Mouse (Mus musculus): Measurements from ENCODE around the gene Cox7a2.

Cox7a2 gene

DNA sequence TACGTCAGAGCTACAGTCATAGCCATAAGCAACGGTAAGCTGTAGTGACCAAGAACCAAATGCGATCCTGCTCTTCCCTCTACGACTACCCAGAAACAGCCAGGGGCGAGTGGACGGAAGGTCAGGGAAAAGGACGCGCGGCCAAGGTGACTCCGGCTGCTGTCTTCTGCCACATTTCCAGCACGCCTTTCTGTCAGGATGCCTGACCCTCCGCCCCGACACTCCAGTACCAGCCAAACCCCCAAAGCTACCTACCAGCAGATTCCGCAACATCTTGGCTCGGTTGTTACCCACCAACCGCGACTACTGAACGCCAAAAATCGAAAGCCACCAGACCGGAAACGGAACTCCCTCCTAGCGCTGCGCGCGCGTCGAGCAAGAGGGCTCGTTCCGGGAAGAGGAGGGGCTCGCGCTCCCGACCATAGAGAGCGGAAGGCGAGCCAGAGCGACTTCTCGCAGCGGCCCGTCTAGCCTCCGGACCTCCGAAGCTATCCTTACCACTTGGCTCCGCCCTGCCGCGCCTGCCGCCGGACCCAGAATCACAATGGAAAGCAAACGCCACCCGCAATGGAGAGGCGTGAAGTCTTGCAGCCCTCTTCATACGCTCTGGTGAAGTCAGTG, at the start of gene Cox7a2:
Cox7a2 (minus strand) TSS at position 494 of the 621 bp plus-strand sequence.
- peak; percentile 81 to 96 for DNase-seq (ENCODE audit: low spot score in 2 of 2)

DNA sequence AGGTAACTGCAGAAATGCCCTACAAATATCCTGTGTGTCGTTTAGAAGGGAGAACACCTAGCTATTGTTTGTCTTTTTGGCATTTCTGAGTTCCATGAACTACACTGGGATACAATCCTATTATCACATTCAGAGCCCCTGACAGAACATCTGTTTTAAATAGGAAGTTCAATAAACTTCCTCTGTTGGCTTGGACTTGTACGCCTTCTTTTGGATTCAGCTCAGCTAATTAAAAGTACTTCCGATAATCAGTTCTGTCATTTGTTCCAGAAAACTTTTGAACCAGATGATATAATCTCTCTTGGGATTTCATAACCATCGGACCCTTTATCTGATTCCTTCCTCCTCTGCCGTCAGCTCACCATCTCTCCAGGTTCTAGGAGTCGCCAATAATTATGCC, 49.7 kb upstream of the Cox7a2 start:
- no peak for DNase-seq (ENCODE audit: low spot score in 2 of 2)

DNA sequence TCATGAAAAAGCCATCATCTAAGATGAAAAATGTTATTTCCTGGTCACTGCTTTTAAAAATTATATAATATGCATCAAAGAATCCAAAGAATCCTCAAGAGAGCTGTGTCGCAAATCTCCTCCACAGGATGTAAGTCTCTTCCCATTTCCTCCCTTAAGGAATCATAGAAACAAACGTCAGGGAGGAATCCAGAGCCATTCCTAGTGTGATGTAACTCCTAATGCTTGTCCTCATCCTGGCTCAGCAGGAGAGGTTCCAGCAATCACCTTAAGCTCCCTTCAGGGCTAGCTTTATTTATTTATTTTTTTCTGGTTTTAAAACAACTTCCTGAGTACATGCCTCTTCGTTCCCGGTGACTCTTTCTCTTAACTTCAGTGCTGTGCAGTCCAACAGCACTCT, 47.5 kb upstream of the Cox7a2 start:
- no peak for DNase-seq (ENCODE audit: low spot score in 2 of 2)

DNA sequence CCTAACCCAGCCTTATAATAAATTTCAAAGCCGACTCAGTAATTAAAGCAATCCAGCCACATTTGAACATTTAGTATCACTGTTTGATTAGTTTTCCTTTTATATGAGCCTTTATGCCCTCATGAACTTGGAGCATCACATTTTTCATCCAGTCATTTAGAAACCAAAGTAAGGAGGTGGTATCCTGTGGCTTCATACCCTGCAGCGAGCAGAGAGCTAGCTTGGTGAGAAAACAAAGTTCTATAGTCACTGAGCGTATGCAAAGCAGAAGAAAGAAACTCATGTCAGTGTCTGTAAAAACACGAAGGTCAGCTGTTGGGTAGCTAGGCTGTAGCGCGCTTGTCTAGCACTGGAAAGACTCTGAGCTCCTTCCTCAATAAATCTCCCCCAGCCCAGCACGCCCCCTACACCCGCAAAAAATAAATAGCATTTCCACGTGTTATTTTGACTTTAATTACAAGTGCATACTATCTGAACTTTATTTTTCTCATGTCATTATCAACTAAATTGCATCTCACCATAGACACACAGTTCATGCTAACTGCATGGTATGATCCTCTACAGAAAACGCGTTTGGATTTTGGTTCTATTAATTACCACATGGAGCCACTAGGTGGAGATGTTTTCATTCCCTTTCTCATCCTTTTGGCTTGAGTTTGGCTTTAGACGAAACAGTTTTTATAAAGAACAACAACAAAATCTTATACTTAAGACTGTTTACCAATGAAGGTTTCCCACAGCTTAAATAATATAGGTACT, 46.8 kb upstream of the Cox7a2 start:
- DNase-seq (ENCODE audit: low spot score in 2 of 2): no peak

DNA sequence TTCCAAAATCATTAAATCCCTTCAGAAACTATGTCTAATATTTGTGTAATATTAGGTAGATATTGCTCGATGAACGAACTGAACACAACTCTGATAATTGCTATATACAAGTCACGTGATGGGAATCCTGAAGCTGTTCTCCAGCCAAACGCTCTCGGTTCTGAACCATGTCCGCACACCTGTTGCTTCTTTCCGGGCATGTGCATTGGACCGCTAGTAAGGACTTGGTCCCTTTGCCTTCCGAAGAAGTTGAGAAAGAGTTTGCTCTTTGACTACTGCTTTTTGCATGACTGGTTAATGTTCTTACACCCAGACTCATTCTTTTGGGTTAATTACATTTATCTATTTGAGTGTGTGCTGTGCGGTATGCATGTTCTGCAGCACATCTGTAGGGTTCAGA, 45.7 kb upstream of the Cox7a2 start:
- no peak for DNase-seq (ENCODE audit: low spot score in 2 of 2)

DNA sequence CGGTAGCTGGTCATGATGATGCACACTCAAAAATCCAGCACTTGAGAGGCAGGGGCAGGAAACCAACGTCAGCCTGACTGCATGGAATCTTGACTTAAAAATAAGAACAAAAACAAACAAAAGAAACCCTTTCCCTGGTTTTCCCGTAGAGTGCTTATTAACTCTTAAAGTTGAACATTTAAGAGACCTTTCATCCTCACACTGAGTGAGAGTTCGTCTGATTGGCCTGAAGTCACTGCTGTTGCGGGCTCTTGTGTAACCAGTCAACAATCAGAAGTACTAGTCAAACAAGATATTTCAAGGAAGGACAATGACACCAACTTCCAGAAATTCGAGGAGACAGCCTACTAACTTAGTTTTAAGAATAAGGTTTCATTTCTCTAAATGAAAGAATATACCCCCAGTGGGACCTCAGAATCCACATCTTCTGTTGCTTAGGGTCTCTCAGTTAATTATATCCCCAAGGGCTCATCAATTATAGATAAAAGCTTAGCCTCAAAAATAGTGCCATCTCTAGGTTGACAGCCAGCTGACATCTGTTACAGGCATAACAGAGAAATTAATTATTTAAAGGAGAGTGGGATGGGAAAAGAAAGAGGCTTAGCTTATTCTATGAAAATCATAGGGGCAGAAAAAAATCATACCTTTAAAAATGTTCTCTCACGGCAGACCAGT, 36.9 kb upstream of the Cox7a2 start:
- no peak for DNase-seq (ENCODE audit: low spot score in 2 of 2)

DNA sequence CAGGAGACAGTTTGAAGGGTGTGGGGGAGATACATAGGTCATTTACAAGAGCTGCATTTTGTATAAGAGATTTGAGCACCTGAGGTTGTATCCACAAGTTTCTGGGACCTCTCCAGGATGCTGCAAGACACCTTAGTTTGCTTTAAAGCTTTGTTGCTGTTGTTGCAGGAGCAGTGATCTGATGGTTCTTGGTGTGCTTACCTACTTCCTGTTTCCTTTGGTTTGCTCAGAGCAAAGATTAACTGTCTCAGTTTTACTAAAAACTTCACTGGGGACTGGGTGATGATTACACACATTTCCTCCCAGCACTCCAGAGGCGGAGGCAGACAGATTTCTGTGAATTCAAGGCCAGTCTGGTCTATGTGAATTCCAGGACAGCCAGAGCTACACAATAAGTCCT, 35.4 kb upstream of the Cox7a2 start:
- no peak for DNase-seq (ENCODE audit: low spot score in 2 of 2)

DNA sequence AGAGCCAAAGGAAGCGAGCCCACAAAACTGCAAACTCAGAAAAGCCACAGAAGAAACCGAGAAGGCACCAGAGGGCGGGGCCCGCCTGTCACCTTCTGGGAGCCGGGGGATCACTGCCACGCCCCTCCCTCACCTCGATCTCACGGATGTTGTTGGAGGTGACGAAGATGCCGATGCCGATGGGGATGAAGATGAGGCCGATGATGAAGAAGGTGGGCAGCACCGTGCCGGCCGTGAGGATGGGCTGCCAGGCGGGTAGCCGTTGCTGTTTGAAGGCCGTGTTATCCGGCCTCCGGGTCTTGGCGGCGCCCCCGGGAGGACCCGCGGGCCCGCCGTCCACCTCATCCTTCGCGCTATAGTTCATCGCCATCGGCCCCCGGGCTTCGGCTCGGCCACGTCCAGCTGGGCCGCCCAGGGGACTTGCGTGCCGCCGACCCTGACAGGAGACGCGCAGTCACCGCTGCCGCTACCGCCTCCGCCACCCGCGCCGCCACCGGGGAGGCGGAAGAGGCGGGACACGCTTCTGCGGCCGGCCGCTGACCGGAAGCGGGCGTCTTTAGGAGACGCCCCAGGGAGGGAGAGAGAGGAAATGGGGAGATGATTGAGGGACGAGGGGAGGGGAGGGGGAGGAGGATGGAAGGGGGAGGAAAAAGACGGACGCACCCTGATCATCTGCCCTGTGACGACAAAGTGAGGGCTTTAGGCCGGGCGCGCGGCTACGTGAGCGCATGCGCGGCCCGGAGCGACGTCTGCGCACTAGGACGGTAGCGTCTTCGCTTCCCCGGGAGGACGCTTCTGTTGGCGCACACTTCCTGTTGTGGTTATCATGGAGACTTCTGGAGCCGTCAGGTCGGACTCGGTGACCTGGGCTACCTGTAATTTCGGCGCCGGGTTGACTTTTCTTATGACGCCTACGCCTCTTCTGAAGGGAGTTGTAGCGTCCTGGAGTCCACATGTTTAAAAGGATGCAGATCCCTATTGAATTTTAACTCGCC, 33.5 kb upstream of the Cox7a2 start, which contains the start of gene Tmem30a:
Tmem30a (minus strand) TSS at position 667 of the 995 bp plus-strand sequence.
- peak; percentile 81 to 91 for DNase-seq (ENCODE audit: low spot score in 2 of 2)

DNA sequence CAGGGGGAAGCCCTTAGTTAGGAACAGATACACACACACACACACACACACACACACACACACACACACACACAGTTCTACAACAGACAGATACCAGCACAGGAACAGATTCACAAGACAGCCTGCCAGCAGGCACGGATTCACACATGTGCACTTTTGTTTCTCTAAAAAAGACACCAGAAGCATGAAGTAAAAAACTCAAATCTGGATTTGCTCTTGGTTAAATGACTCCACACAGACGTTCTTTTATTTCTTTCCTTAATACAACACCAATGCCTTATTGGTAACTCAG, 26.1 kb upstream of the Cox7a2 start:
- DNase-seq (ENCODE audit: low spot score in 2 of 2): no peak

DNA sequence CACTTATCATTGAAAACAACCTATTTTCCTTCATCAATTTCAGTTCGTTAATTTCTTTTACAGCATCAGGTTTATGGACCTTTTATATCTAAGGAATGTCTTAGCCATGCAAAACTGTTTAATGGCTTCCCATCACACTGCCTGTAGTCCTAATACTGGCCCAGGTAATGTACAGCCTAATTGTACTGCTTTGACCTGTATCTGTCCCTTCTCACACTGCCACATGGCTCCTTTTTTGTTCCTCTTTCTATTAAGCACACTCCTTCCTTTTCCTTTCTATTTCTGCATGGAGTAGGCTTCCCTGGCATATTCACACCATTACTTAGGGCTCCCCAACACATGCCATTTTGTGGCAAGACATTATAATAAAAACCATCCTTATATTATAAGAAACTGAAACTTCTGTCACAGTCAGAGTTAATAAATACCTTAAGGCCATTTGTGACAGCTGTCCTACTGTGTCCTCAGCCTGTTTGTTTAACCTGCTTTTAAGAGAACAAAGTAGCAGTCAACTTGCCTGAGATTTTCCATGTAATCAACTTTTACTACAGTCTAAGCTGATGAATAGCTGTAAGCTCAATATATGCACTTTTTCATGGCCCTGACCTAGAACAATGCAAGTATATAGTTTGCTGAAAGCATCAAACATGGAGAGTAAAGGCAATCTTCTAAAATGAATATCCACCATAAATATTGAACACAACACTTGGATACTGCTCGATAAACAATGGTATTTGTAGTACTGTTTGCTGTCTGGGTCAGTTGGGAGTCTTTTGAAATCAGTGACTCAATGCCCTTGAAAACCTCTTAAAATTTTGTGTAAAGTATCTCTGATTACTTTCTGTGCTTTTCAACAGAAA, 25.5 kb upstream of the Cox7a2 start:
- DNase-seq (ENCODE audit: low spot score in 2 of 2): no peak

DNA sequence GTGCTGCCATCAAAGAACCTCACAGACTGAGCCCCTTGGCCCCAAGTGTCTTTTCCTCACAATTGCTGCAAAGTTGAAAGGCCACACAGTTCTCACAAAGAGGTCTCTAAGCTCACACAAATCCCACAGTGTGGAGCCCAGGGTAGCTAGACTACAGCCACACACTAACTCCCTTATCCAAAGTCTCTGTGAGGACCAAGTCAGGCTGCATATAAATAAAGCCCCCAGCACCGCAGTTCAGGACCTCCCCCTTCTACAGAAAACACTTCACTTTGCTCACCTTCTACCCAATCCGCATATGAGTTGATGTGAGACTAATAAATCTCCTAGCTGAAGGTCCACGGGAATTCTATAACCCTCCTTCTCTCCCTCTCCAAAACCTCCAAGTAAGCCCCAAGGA, 24.8 kb upstream of the Cox7a2 start:
- no peak for DNase-seq (ENCODE audit: low spot score in 2 of 2)

DNA sequence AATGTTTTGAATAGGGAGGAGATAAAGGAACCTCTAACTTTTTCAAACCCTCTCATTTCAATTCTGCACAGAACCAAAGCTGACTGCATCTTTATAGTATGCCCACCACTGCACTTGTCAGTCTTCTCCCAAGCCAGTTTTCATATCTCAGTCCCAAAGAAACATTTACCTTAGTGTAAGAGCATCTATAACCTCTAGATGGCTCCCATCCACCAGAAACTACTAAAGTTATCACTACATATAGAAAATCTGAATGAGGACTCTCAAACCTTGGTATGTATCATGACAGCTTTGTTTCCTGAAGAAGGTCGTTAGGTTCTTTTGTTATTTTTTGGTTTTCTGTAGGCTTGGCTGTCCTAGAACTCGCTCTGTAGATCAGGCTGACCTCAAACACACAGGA, 19.7 kb upstream of the Cox7a2 start:
- DNase-seq (ENCODE audit: low spot score in 2 of 2): no peak

DNA sequence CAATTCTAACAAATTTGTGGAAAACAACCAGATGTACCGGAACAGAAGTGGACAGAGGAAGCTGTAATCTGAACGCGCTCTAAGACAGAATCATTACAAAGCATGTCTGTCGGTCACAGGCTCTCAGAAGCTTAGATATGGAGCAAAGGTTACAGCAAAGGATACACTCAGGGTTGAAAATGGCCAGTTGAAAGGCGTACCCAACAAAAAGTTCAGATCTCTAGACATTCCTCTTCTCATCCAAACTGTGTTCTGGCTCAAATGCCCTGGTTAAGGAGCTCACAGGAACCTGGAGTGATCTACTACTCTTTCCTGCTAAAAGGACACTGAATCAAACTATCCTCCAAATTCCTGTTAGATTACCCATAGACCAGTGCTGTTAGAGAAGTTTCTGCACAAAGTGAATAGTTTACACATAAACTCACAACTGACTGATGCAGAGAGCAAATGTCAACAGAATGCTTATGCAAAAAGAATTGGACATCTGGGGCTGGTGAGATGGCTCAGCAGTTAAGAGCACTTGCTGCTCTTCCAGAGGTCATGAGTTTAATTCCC, 7.4 kb upstream of the Cox7a2 start:
- DNase-seq (ENCODE audit: low spot score in 2 of 2): no peak

DNA sequence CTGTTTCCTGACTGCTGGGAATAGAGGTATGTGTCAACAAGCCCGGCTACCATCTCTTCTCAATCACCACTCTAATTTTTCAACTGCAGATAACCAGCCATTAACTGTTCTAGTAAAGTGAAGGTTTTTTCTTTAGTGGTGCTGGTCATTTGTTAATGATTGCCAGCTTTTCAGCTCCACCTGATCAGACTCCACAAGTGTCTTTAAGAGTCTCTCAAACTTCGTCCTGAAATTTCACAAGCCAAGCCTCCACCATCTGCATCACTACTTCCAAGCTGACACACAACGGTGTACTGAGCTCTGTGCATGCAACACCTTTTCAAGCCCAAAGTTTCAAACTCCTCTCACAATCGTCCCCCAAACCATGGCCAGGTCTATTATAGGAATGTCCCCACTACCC, 5.7 kb upstream of the Cox7a2 start:
- no peak for DNase-seq (ENCODE audit: low spot score in 2 of 2)

DNA sequence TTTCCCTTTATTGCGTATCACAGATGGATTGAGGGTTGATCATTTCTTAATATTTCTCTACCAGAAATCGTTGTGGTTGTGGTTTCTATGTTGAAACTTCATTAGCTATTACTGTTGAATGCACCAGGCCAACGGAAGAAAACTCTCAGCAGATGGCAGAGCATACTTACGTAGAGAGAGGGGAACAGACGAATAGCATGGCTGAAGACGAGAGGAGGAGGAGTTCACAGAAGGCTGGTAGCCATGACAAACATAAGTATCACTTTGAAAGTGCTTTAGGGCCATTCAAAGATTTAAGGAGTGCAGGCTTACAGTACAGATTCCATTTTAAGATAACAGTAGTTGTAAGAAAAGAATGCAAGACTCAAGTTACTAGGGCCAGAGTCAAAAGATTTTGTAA, 2.8 kb upstream of the Cox7a2 start:
- DNase-seq (ENCODE audit: low spot score in 2 of 2): no peak

DNA sequence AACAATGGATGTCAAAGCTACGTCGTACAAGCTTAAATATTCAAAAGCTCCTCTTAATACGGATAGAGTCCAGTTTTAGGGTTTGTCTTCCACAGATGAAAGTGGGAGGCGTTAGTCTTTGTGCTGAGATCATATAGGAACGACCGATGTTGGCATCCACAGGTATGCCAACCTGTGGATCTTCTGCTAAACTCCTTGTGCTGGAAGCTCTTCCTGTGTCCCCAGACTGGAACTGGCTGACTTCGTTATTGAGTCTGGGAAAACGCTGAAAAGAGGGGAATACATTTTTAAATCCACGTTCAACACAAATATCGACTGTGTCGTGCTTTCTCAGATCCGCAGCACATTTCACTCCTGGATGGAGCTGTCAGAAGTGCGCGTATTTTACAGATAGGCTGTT, 398 bp upstream of the Cox7a2 start:
- peak in 1 of 2 experiments; percentile 16 for DNase-seq (ENCODE audit: low spot score in 2 of 2)

DNA sequence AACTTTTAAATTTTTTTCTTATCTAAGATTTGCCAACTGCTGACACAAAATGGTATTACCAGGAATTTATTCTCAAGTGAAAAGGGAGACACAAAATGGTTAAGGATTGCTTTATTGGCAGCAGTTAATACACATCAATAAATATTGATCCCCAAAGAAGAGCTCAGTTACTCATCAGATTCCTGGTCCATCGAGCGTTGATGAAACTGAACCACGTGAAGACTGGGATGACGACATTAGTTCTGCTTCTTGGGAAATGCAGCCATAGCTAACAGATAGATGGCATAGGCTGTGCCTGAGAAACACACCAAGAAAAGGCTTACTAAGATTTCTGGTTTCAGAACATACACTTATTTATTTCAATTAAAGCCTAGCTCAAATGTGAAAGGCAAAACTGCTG, 4.4 kb downstream of the Cox7a2 start:
- DNase-seq (ENCODE audit: low spot score in 2 of 2): no peak

DNA sequence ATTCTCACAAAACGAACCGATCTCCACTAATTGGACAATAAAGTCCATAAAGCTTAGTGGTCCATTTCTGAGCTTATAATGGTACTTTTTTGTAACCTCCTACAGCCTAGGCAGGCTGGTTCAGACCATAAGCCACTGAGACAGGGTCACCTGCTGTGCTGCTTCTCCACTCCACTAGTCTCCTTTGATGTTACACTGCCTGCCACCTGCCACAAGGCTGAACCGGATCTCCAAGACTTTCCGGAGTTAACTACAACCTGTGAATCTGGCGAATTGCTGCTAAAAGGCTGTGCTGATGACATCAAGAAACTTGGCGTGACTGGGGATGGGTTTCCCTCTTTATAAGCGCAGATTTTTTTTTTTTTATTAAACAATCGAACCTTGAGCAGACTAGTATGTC, 7.8 kb downstream of the Cox7a2 start:
- DNase-seq (ENCODE audit: low spot score in 2 of 2): no peak

DNA sequence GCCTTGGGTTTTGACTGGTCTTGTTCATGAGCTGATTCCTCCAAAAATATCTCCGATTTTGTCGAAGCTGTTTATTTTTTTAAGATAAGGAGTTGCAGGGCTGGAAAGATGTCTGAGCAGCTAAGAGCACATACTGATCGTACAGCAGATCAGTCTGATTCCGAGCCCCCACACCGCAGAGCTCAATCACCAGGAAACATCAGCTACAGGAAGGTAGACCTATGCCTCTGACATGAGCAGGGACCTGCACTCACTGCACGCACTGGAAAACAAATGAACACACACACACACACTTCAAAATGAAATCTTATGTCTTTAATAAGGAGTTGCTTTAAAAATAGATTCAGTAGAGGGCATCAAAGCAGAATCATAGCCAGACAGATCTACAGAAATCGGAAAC, 9.0 kb downstream of the Cox7a2 start:
- no peak for DNase-seq (ENCODE audit: low spot score in 2 of 2)

DNA sequence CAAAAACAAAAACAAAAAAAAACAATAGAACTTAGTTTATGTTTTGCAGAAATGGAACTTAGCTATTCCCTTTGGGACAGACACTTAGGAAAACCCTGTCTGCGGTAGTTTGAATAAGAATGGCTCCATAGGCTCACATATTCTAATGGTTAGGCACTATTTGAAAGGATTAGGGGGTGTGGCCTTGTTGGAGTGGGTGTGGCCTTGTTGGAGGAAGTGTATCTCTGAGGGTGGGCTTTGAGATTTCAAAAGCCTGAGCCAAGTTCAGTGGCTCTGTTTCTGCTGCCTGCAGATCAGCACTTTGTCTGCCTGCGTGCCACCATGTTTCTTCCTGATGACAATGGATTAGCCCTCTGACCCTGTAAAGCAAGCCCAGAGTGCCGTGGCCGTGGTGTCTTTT, 14.6 kb downstream of the Cox7a2 start:
- DNase-seq (ENCODE audit: low spot score in 2 of 2): no peak

DNA sequence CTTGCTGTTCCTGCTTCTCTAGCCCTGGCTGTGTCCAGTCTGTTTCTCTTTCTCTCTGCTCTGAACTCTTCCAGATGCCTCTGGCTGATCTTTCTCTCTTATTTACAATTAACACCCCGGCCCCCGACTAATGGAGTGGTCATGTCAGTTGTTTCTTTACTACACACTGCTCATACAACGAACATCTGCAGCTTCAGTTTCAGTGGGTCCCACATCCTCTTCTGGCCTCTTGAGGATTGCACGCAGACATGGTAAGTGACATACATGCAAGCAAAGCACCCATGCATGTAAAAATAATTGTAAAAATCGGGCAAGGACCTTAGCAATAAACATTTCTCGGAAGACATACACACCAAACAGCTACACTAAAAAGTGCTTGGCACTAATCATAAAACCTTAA, 24.1 kb downstream of the Cox7a2 start:
- peak in 1 of 2 experiments; percentile 46 for DNase-seq (ENCODE audit: low spot score in 2 of 2)
